Mouse (Mus musculus): Measurements from ENCODE around the gene Pgls.

The Pgls gene

DNA sequence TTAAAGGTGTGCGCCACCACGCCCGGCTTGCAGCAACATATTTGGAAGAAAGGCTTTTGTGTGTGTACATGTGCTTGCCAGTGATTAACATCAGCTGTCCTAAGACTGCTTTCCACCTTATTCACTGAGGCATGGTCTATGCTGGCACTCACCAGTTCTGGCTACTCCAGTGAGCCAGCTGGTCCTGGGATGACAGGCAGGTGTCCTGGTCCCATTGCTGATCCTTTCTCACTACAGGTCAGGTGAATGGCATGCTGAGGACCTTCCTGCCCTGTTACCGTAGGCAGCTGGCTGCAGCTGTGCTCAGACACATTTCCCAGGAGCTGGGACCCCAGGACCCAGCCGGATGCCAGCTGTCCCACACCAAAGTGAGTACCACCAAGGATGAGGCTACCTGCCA, 6.9 kb downstream of the Pgls start:
- no peak for DNase-seq

DNA sequence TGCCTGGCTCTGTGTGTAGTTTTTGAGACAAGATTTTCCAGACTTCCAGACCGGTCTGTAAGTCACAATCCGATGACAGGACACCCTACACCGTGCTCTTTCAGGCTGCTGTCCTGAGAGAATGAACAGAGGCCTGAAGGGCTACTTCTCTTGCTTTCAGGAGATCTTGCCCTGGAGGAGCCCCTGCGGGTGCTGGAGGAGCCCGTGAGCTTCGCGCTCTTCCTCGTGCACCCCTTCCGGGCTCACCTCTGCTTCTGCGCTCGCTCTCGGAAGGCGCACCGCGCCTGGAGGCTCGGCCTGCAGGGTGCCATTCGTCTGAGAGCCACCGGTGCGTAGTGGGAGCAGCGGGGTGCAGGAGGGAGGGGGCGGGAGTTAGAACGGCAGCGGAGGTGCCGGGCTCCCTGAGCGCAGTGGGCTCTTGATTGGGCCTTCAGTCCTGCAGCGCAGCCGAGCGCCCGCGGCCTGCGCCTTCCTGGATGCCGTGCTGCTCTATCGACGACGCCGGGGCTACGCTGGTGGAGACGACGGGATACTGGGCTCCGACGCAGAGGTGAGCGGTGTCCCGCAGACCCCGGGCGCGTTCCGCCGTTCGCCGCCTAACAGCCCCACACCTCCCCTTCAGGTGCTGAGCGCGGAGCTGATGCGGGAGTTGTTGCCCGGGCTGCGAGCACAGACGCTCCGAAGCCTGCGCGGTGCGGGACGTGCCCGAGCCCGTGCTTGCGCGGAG, 10.1 kb downstream of the Pgls start:
- DNase-seq = no peak

DNA sequence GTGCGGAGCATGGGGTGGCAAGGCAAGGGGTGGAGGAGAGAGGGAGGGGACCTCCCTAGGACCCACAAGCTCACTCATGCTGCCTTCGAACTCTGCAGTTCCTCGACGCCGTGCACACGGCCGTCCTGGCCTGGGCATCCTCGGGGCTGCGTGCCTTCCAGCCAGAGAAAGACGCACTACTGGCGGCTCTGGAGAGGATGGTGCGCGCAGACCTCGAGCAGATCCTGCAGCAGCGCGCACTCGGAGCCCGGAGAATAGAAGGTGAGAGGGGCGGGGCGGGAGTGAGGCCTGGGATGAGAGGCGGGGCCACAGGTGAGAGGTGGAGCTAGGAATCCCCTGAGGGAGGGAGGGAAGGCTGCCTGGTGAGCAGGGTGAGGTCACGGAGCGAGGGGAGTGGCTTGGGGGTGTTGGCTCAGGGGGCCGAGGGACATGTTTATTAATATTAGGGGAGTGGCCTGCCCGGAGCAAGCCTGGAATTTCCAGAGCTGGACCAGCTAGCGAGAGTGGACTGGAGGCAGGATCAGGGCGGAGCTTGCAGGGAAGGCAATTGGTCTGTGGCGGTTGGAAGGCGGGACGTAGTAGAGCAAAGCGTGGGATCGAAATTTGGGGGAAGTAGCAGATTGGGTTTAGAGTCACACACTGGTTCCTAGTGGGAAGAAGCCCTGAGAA, 10.8 kb downstream of the Pgls start:
- DNase-seq = peak; percentile 69

DNA sequence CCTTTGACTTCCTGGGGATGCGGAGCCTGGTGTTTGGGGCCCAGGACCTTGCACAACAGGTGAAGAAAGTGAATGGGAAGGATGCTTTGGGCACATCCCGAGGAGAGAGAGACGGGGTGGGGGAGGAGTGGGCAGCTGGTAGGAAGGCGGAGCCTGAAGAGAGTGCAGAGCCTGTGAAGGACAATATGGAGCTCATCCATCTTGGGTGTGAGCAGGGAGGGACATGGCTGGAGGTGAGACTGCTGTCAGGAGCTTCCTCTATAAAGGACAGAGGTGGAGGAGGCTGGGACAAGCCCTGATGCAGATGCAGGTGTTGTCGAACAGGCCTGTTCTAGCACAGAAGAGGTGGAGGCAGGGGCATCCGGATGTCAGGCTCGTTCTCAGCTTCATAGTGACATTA, 12.0 kb downstream of the Pgls start:
- DNase-seq = no peak

DNA sequence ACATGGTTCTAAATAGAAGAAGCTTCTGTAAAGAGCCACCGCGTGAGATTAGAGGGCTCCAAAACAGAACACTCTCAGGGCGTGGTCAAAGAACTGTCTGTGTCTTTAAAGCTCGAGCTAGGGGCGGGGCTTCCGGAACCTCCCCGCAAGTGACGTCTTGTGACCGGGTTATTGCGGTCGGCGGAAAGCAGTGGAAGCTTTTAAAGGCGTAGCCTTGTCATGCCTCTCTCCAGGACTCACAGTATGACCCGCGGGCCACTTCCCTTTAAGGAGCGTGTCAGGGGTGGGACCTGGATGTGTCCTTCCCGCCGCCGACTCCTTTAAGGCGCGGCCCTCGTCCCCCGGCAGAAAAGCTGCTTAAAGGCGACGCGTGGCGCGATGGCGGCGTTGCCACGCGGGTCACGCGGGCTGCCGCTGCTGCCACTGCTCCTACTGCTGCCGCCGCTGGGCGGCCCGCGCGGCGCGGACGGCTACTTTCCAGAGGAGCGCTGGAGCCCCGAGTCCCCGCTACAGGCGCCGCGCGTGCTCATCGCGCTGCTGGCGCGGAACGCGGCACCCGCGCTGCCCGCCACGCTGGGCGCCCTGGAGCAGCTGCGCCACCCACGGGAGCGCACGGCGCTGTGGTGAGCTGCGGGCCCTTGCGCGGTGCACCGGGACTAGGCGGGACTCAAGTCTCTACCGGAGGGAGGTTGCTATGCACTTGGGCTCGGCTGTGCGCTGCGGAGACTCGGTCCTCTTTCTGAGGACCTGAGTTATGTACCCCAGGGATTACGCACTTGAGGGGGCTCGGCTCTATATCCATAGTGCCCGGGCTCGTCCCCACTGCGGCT, 19.1 kb downstream of the Pgls start, which contains the start of gene Colgalt1:
Colgalt1 (plus strand) TSS at position 177 of the 830 bp plus-strand sequence.
- peak; percentile 98 for DNase-seq

DNA sequence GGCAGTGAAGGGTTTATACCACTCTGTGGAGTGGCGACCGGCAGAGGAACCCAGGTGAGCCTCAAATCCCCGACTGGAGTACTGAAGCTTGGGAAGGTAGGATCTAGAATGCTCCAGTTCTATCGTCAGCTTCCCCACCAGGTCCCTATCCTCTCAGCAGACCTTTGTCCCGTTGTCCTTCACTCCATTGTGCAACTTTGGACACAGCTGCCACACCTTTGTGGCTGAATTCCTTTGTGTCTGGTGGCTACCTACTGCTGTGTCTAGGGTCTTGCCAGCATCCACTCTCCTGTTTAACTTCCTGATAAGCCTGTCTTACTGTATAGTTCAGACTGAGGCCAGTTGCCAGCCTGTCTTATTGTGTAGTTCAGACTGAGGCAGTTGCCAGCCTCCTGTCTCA, 20.2 kb downstream of the Pgls start:
- no peak for DNase-seq

DNA sequence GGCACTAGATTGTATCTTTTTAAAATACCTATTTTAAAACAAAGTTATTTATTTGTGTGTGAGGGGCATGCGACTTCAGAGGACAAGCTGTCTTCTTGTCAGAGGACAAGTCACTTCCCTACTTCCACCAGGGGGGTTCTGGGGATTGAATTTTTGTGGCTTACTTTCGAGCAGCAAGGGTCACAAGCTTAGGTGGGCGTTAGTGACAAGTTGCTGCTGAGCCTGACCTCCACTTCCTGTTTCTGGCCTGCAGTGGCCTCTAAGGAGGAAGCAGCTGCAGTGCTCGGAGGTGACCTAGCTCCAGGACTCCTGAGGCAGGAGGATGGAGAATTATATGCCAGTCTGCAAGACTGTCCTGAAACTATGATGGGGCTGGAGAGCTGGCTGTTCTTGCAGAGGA, 21.4 kb downstream of the Pgls start:
- DNase-seq = no peak

DNA sequence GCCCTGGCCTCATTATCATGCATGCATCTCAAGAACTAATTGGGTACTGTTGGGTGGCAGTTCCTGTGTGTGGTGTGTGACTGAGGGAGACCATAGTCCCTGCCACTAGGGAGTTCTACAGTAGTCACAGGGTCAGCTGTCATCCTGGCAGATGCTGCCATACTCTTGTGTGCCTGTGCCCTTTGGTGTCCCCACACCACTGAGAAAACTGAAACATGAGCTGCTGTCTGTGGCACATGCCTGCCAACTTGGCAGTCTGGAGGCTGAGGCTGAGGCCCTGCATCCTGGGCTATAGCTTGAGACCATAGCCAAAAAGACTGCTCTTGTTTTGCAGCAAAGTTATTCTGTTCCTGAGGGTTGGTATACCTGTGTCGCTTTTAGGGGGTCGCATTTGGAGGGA, 27.8 kb downstream of the Pgls start:
- no peak for DNase-seq

DNA sequence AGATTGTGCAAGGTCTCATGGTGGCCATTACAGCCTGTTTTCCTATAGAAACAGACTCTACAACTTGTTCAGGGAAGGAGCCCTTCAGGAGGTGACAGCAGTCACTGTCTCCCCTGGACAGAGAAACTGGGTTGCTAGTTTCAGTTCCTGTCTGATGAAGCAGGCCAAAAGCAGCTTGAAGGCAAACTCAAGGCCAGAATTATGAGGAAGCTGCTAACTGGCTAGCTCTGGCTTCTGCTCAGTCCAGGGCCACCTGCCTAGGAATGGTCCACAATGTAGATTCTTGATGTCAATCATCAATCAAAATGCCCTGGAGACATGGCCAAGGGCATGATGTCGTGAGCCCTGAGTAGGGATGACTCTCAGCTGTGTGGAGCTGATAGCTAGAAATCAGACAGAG, 33.1 kb downstream of the Pgls start:
- no peak for DNase-seq

DNA sequence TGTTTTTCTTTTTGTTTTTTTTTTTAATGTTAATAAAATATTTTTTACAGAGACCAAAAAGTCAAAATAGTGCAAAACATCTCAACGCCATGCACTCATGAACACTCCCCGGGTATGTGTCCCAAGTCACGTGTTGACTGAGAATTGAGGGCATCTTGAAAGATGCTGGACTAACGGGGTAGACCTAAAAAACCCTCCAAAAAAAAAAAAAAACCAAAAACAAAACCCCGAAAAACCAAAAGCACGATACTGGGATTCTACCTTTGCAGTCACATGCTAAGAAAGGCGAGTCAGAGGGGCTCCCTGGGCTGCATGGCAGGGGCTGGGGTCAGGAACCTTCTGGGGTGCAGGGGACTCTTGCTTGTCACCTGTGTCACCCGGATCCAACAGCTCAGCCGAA, 34.8 kb downstream of the Pgls start:
- DNase-seq = no peak

DNA sequence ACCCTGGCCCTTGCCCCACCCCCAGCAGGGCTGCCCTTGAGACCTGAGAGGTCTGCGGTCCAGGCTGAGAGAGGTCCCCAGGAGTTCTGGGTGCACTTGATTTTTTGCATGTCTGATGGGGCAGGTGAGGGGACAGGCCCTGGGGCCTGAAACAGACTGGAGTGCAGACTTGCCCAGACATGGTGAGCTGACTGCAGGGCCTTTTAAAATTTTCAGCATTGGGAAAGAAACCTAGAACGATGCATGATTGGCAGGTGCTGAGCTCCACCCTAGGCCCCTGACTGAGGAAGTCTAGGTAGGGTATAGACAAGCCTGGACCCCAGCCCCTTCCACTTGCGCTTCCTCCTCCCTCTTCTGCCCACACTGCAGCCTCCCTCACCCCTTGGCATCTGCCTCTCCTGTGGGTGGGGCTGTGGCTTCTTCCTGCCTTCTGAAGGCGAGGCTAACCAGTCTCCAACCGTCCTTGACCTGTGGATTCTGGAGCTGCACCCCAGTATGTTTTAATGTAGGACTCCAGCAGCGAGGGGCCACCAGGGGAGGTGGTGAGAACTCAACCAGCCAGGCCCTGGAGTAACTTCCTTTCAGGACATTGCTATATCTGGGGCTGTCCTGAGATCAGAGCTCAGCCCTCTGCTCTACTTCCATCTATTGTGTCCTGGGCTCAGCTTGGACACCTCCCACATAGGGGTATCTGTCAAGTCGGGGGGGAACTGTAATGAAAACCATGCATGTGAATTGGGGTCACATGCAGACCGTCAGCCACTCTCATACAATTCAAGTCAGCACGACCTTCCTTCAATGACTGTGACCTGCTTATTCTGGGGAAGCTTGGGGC, 35.5 kb downstream of the Pgls start:
- no peak for DNase-seq

DNA sequence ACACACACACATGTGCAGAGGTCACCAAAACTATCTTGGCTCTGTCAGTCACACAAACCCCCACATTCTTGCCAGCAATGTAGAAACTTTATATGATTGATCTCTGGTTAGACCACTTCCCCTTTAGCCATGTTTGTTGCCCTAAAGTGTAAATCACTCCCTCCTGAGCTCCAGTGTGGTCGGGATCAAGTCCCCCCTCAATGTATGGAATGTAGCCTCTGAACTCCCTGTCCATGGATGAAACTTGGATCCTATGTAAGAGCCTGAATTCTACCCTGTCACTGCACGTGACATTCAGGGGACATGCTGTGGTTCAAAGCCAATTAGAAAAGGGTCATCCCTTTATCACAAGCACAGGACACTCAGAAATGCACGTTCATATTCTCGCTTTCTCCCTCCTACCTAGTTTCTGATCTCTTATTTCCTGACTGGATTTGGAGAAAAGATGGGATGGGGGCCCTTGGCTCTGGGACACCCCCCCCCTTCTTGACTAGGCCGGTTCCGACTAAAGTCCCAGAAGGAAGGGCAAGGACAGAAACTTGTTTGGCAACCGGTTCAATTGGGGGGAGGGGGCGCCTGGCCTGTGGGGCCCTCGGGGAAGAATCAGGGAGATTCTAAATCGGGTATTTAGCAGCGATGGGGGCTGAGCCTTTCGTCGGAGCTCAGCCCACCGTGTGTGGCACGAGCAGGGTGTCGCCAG, 36.6 kb downstream of the Pgls start:
- no peak for DNase-seq

DNA sequence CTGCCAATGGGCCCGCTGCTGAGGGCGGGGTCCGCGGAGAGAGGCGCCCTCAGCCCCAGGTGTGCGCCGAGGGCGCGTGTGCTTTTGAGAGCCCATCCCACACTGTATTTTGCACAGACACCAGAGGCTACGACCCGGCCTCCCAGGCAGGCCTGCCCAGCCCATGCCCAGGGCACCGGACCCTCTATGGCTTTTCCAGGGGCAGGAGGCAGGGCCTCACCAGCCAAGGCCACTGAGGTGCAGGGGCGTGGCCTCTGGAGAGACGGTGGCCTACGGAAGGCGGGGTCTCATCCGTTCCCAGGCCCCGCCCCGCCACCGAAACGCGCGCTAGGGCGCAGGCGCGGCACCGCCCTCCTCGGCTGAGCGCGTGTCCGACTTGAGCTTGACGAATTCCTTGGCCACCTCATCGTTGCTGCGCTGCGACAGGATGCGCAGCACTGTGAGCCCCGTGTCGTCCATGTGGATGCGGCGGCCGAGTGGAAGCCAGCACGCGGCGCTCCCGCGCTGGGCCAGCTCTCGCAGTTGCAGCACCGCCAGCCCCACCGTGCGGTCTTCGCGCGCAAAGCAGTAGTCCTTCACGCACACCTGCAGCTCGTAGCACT, 37.2 kb downstream of the Pgls start:
- peak; percentile 91 for DNase-seq

DNA sequence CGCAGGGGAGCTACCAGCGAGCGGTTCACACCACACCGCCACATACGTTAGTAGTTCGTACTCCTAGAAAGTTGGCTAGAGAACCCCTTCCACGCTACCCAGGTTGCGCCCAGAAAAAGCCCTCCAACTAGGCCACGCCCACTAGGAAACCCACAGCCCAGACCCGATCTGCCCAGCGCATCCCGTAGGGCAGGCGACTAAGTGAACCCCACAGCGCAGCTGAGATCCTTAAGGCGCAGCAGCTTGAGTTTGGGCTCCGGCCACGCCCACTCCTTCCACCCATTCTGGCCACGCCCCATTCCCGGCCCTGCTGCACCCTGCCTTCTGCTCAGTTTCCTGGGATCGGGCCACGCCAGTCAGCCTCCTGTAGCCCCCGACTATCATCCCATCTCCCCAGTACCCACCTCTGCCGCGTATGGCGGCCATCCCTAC, 37.8 kb downstream of the Pgls start:
- peak; percentile 68 for DNase-seq

DNA sequence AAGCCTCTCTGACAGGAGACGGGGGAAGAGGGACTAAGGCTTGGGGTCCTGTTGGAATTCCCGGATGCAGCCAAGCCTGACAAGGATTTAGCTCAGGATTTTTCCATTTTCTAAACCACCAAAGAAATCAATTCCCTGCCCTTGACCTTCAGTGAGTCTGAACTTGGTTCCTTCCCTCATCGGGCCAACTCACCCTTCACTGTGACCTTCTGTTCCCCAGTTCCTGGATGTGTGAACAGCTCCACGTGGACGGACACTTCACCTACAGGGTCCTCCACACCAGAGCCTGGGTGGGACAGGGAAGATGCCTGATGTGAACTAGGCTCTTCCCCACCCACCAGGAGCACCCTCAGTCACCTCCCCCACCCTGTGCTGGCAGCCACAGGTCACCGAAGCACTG, 38.8 kb downstream of the Pgls start:
- DNase-seq = no peak

DNA sequence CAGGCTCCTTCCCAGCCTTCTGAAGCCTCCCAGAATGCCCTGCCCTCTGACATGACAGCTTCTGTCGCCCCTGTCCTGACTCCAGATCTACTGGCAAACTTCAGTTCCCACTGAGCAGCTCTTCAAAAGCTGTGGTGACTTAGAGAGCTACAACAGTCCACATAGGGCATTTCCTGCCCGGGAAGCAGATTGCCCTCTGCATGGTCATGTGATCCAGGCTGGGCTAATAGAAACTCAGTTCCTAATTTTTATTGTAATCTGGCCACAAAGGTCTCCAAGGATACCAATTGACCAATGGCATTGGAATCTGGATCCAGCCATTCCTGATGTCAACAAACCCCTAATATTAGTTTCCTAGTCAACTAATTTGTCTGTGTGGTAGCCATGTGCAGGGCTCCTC, 39.9 kb downstream of the Pgls start:
- no peak for DNase-seq

DNA sequence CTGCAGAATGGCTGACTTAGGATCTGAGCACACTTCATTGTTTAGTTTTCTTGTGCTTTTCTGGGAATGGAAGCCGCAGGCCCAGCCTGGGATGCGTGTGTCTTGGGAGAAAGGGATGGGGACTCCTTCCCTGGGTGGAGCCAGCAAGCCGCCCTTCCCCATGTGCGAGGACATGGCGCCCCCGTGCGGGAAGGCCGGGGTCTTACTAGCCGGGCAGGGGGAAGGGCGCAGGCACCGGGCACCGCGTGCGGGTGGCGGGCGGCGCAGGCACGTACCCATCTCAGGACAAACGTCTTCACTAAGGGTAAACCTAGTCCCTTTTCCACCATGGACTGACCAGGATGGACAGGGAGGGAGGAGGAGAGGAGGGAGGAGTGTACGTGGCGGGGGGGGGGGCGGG, 41.2 kb downstream of the Pgls start:
- DNase-seq = peak; percentile 66

DNA sequence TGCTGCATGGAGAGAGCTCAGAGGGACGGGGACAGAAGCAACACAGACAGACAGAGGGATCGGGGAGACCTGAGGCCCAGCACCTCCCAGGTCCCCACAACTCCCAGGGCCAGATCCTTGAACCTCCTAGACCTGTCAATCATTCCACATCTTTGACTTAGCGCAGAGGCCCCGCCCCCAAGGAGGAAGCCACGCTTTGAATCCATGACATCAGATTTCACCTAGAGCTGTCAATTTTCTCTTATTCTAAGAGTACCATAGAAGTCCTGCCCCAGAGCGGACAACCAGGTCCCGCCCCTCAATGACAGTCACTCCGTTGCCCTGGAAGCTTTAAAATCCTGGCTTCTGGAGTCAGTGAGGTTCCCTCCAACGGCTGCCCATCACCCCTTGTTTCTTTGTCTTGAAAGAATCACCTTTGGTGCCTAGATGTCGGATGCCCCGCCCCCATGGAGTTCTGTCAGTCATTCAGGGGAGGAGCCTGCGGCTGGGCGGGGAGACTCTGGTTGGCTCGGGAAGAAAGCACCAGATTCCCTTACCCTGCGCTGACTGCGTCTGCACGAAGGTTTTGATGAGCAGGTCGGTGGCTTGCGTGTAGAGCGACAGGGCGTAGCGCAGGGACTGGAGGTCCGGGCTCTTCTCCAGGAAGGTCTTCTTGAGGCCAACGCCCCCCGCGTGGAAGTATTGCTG, 42.1 kb downstream of the Pgls start:
- DNase-seq = peak; percentile 81

DNA sequence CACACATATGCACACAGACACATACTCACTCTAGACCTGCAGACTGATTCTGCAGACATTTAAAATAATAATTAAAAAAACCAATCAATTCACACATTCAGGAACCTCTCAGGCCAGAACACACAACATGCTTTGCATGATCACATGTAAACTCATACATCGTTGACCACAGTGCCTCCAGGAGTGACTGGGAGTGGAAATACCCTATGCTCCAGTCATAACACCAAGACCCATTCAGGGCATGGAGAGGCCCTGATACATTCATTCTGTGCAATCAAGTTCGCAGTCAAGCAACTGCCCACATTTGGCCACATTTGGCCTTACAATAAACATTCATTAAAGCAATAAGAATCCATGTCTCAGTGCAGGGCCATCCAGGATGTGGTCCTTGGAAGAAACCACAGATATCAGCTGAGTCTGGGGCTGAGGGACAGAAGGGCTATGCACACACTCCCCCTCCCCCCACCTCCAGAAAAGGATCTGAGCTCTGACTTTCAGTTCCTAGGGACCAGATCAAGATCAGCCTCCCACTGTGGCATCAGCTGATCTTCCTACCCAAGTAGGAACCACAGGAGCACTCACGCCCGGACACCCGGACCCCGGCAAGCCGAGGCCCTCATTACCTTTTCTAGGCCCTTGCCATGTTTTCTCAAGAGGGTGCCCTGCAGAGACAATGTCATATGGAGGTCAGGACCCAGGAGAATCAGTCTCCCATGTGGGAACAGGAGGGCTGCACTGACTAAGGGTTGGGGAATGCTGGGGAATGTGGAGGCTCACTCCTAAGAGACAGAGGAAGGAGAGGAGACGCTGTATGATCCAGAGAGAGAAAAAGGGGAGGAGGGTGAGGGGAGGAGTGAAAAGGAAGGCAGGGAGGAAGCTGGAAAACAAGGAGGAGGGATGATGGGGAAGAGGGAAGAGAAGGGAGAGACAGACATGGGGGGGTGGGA, 45.4 kb downstream of the Pgls start:
- DNase-seq = no peak

DNA sequence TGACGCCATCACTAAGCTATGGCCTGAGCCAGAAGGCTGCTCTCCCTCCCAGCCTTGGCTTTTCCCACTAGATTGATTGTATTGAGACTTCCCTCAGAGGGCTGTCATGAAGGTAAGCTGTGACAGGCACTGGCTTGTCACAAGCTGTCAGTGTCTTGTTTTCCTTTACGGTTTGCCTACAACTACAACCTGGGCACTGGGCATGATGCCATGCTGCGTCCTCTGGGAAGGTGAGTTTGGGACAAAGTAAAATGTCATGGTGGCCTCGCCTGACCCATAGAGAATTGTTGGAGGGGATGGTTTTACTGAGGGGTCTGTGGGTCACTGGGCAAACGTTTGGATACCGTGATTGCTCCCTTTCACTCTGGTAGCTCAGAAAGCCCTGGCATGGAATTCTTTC, 46.3 kb downstream of the Pgls start:
- DNase-seq = no peak

All from liver (tissue).